Mouse (Mus musculus): ENCODE measurements around the gene AI854703. TPM values are rescaled to one million over a fixed set of nuclear protein-coding genes. Genes with fewer than 3 reads are reported as not detected.
A peak's percentile ranks its signal among the peaks of the same experiment; 100 is the strongest.

AI854703 gene
- polyA plus RNA-seq (2012; rRNA removed), result 1.5 and 1.7 TPM in 2 replicates

DNA sequence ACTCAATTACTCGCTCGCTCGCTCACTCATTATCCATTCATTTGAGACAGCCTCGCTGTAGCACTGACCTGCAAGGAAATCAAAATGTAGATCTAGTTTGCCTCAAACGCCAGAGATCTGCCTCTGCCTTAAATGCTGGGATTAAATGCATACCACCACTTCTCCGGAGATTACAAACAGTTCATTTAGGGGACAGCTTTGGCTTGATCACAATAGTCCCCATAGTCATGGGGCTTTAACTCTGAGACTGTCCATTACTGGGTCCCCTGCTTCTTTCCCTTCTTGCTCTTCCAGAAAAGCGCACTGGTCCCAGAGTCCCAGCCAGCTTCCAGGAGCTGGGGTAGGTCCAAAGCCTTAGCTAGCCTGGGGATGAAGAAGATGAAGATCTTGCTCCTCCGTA lies at the start of gene AI854703:
Gene AI854703, plus strand, starts transcription at position 301 of the 400 bp plus-strand sequence.
- Histone ChIP-seq H3K27ac (ENCODE audit: control insufficient read depth, insufficient read depth, low read length) (no peak within 1 kb of the TSS), H3K4me3 (ENCODE audit: control insufficient read depth, insufficient read depth, low read length) (peak within 1 kb of the TSS; percentile 44), H3K4me1 (replicated peaks; ENCODE audit: control insufficient read depth, insufficient read depth, low read length) (peaks cover 22% of the 10 kb centered on the region), H3K27me3 (ENCODE audit: control insufficient read depth, insufficient read depth, low read length) (no peaks in the 10 kb centered on the region), H3K36me3 (ENCODE audit: control insufficient read depth, insufficient read depth, low read length) (no peaks in the 10 kb centered on the region)
- 86% methylated on average over 8 of the region's 8 CpGs for WGBS
- TF ChIP-seq CTCF (IDR thresholded peaks at IDR 0.05; ENCODE audit: borderline replicate concordance, control insufficient read depth, extremely low read depth, insufficient read depth, low read length, poor library complexity) (no peak), POLR2A (IDR thresholded peaks at IDR 0.05; ENCODE audit: control insufficient read depth, extremely low read depth, insufficient read depth, low read length, poor library complexity) (no peak)
- no peak for DNase-seq

DNA sequence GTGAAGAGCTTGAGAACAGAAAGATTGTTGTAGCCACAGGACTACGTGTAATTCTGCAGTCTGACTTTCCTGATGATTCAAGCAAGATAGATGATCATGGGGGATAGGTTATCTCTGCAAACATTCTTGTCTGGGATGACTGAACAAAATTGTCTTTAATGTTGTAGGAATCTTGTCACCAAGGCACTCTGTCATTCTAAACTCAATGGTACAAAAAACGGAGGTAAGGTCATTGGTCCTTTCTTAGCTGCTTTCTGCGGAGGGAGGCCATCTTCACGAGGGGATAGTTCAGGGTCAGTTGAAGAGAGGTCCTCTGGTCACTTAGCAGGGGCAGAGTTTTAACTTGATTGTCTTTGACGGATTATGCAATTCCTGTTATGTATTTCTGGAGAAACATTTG lies 47.8 kb upstream of the AI854703 start:
- WGBS, result 58% methylated on average over 5 of the region's 5 CpGs
- TF ChIP-seq CTCF (IDR thresholded peaks at IDR 0.05; ENCODE audit: borderline replicate concordance, control insufficient read depth, extremely low read depth, insufficient read depth, low read length, poor library complexity) (no peak), POLR2A (IDR thresholded peaks at IDR 0.05; ENCODE audit: control insufficient read depth, extremely low read depth, insufficient read depth, low read length, poor library complexity) (no peak)
- H3K27ac ChIP-seq (ENCODE audit: control insufficient read depth, insufficient read depth, low read length), result no peak overlapping the region

DNA sequence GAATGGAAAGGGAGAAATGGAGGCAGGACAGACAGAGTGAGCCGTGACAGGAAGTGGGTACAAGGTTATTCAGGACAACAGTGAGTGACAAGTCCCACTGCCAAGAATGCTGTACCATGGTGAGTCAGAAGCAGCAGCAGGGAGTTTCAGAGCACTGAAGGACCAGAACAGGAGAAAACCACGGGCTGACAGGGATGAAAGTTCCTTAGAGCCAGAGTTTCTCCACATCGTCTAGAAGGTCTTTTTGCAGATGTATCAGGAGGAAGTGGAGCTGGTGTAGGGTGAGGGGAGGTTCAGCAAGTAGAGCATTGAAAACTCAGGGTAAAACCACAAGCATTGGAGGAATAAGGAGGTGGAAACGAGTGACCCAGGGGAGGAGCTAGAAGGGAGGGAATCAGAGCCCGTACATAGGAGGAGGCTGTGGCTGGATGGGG lies 47.3 kb upstream of the AI854703 start:
- no peak overlapping the region for H3K4me3 ChIP-seq (ENCODE audit: control insufficient read depth, insufficient read depth, low read length)
- 2% methylated on average over 5 of the region's 5 CpGs for WGBS

More for the DNA sequence above, 47.8 kb upstream of the AI854703 start:
- Histone ChIP-seq H3K4me3 (ENCODE audit: control insufficient read depth, insufficient read depth, low read length) (no peak overlapping the region), H3K27me3 (ENCODE audit: control insufficient read depth, insufficient read depth, low read length) (no peaks in the 10 kb centered on the region), H3K36me3 (ENCODE audit: control insufficient read depth, insufficient read depth, low read length) (no peaks in the 10 kb centered on the region), H3K4me1 (replicated peaks; ENCODE audit: control insufficient read depth, insufficient read depth, low read length) (peaks cover 5% of the 10 kb centered on the region)
- no peak for DNase-seq

DNA sequence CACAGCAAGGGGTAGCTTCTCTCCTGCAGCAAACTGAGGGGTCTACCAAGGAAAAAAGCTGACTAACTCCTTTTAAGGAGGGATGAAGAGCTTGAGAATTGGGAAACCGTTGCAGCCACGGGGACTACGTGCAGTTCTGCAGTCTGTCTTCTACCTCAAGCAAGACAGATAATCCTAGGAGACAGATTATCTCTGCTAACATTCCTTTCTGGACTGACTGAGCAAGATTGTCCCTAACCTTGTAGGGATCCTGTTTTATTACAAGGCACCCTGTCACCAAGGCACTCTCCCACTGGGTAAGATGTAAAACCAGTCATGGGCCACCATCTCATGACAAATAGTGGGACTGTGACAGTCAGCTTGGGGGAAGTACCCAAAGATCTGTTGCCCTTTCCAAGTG lies 45.3 kb upstream of the AI854703 start:
- Histone ChIP-seq H3K27ac (ENCODE audit: control insufficient read depth, insufficient read depth, low read length) (no peak overlapping the region), H3K36me3 (ENCODE audit: control insufficient read depth, insufficient read depth, low read length) (no peaks in the 10 kb centered on the region), H3K4me3 (ENCODE audit: control insufficient read depth, insufficient read depth, low read length) (no peak overlapping the region), H3K27me3 (ENCODE audit: control insufficient read depth, insufficient read depth, low read length) (no peaks in the 10 kb centered on the region), H3K4me1 (replicated peaks; ENCODE audit: control insufficient read depth, insufficient read depth, low read length) (peaks cover 5% of the 10 kb centered on the region)
- TF ChIP-seq CTCF (IDR thresholded peaks at IDR 0.05; ENCODE audit: borderline replicate concordance, control insufficient read depth, extremely low read depth, insufficient read depth, low read length, poor library complexity) (no peak), POLR2A (IDR thresholded peaks at IDR 0.05; ENCODE audit: control insufficient read depth, extremely low read depth, insufficient read depth, low read length, poor library complexity) (no peak)
- WGBS, result 84% methylated on average over 3 of the region's 3 CpGs
- DNase-seq, result no peak

More for the DNA sequence above, 47.3 kb upstream of the AI854703 start:
- no peak for DNase-seq
- Histone ChIP-seq H3K27me3 (ENCODE audit: control insufficient read depth, insufficient read depth, low read length) (no peaks in the 10 kb centered on the region), H3K4me1 (replicated peaks; ENCODE audit: control insufficient read depth, insufficient read depth, low read length) (peaks cover 5% of the 10 kb centered on the region), H3K27ac (ENCODE audit: control insufficient read depth, insufficient read depth, low read length) (no peak overlapping the region), H3K36me3 (ENCODE audit: control insufficient read depth, insufficient read depth, low read length) (no peaks in the 10 kb centered on the region)
- TF ChIP-seq CTCF (IDR thresholded peaks at IDR 0.05; ENCODE audit: borderline replicate concordance, control insufficient read depth, extremely low read depth, insufficient read depth, low read length, poor library complexity) (no peak), POLR2A (IDR thresholded peaks at IDR 0.05; ENCODE audit: control insufficient read depth, extremely low read depth, insufficient read depth, low read length, poor library complexity) (no peak)

DNA sequence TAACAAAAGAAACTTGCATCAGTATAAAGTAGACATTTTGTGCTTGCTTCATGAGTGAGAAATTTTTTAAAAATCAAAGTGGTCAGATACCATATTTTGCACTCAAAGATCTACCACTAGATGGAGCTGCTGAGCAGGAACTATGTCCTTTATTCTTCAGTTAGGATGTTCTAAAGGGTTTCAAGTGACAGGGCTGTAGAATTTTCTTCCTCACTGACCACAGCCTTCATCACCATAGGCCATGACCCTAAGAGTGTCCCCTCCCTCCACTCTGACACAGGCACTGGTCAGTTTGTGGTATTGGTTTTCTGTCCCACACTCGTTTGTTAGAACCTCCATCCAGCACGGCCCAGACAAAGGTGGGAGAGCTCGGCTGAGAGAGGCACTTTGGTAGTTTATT lies 44.5 kb upstream of the AI854703 start:
- H3K4me1 ChIP-seq (replicated peaks; ENCODE audit: control insufficient read depth, insufficient read depth, low read length), result peaks cover 5% of the 10 kb centered on the region
- WGBS, result 83% methylated on average over 3 of the region's 3 CpGs
- no peaks in the 10 kb centered on the region for H3K36me3 ChIP-seq (ENCODE audit: control insufficient read depth, insufficient read depth, low read length)
- no peak overlapping the region for H3K4me3 ChIP-seq (ENCODE audit: control insufficient read depth, insufficient read depth, low read length)
- H3K27me3 ChIP-seq (ENCODE audit: control insufficient read depth, insufficient read depth, low read length), result no peaks in the 10 kb centered on the region
- peak; percentile 40 for DNase-seq
- TF ChIP-seq CTCF (IDR thresholded peaks at IDR 0.05; ENCODE audit: borderline replicate concordance, control insufficient read depth, extremely low read depth, insufficient read depth, low read length, poor library complexity) (no peak), POLR2A (IDR thresholded peaks at IDR 0.05; ENCODE audit: control insufficient read depth, extremely low read depth, insufficient read depth, low read length, poor library complexity) (no peak)
- no peak overlapping the region for H3K27ac ChIP-seq (ENCODE audit: control insufficient read depth, insufficient read depth, low read length)

DNA sequence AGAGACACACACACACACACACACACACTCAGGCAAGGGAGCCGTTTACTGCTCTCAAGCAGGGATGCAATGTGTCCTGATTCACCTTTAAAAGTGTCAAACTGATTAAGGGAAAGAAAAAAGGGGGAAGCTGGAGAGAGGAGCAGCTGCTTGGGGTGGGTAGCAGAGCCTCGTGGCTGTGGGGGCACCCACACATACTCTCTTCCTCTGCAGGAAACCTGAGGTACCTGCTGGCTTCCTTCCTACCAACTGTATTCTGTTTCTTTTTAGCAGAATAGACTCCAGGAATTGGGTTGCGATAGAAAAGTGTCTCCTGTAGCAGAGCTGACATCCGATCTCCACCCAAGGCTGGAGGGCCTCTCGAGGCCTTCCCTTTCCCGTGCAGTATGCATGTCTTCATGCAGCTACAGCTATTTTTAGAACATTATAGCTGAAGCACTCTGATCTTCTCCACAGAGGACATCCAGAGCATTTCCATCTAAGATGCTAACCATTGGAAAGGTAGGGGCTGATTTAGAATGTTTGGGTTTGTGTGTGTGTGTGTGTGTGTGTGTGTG lies 37.3 kb upstream of the AI854703 start, which contains the start of gene Gm45021:
Gene Gm45021, plus strand, starts transcription at position 417 of the 557 bp plus-strand sequence.
- Histone ChIP-seq H3K4me1 (replicated peaks; ENCODE audit: control insufficient read depth, insufficient read depth, low read length) (peaks cover 17% of the 10 kb centered on the region), H3K27ac (ENCODE audit: control insufficient read depth, insufficient read depth, low read length) (peak within 1 kb of the TSS; percentile 34; the same call in 1 of the 2 replicates), H3K36me3 (ENCODE audit: control insufficient read depth, insufficient read depth, low read length) (no peaks in the 10 kb centered on the region), H3K4me3 (ENCODE audit: control insufficient read depth, insufficient read depth, low read length) (no peak within 1 kb of the TSS), H3K27me3 (ENCODE audit: control insufficient read depth, insufficient read depth, low read length) (no peaks in the 10 kb centered on the region)
- WGBS, result 5% methylated on average over 6 of the region's 6 CpGs
- no peak for DNase-seq
- TF ChIP-seq POLR2A (IDR thresholded peaks at IDR 0.05; ENCODE audit: control insufficient read depth, extremely low read depth, insufficient read depth, low read length, poor library complexity), result no peak
- TF ChIP-seq CTCF (IDR thresholded peaks at IDR 0.05; ENCODE audit: borderline replicate concordance, control insufficient read depth, extremely low read depth, insufficient read depth, low read length, poor library complexity), result no peak

All from thymus, adult 2 months (tissue).